Mouse (Mus musculus) heart, embryonic 11.5 days (tissue): ENCODE data around the gene Lyrm7. TPM values are rescaled to one million over a fixed set of nuclear protein-coding genes. Genes with fewer than 3 reads are reported as not detected.

Experiments
- polyA plus RNA-seq: library from polyadenylated mRNA; unstranded; fragments of >200 nt; fragmentation: Nextera tagmentation; extraction: Ambion mirVana; gene quantifications from 2 replicates; pipeline ENCODE4 v1.2.1, GENCODE M21; 2014

The Lyrm7 gene
- polyA plus RNA-seq, 1 experiment from 2014 or later, result 16.5 TPM

Other genes with a start within 250 kb of the Lyrm7 start
- gene Cdc42se2, start 73.2 kb downstream of the Lyrm7 start, polyA plus RNA-seq, result 65.6 and 70.3 TPM in 2 replicates
- gene Hint1, start 5.5 kb upstream of the Lyrm7 start, polyA plus RNA-seq, result 632 and 639 TPM in 2 replicates
- gene Gpx3, start 41.5 kb upstream of the Lyrm7 start, polyA plus RNA-seq, result 1,579 and 1,713 TPM in 2 replicates
- 16.0 and 16.8 TPM in 2 replicates for gene Tnip1, start 102.0 kb upstream of the Lyrm7 start, polyA plus RNA-seq
- 300 and 370 TPM in 2 replicates for gene Anxa6, start 172.5 kb upstream of the Lyrm7 start, polyA plus RNA-seq
- 16.5 and 17.1 TPM in 2 replicates for gene Ccdc69, start 217.2 kb upstream of the Lyrm7 start, polyA plus RNA-seq
- gene Gm2a, start 237.2 kb upstream of the Lyrm7 start, polyA plus RNA-seq, result 50.0 and 51.9 TPM in 2 replicates